Mouse (Mus musculus): ENCODE measurements at regions not wholly inside any gene's neighbourhood (a gene's known extent, or its start where the extent isn't known, plus 50 kb on each side); places are given as distances from the start of the nearest gene placed in this dataset.

- no peak for DNase-seq
Observed at GRCm38 (mm10) chr1:163650577-163651180, 74.4 kb downstream of the Mettl11b start.

GRCm38 (mm10) chr1:163642091-163642490 lies 82.9 kb downstream of the Mettl11b start:
- DNase-seq: no peak

GRCm38 (mm10) chr1:163640527-163641228 lies 84.4 kb downstream of the Mettl11b start:
- no peak for DNase-seq

GRCm38 (mm10) chr1:163630291-163630812 lies 94.7 kb downstream of the Mettl11b start:
- DNase-seq: no peak

GRCm38 (mm10) chr1:163624887-163625286 lies 100.1 kb downstream of the Mettl11b start:
- no peak for DNase-seq

GRCm38 (mm10) chr1:163621293-163621692 lies 103.7 kb downstream of the Mettl11b start:
- no peak for DNase-seq

- DNase-seq: no peak
Observed at GRCm38 (mm10) chr1:163619831-163620230, 105.2 kb downstream of the Mettl11b start.

- no peak for DNase-seq
Observed at GRCm38 (mm10) chr1:163618132-163618531, 106.9 kb downstream of the Mettl11b start.

- no peak for DNase-seq
Observed at GRCm38 (mm10) chr1:163616596-163616995, 108.4 kb downstream of the Mettl11b start.

- no peak for DNase-seq
Observed at GRCm38 (mm10) chr1:163608429-163608828, 116.6 kb downstream of the Mettl11b start.

GRCm38 (mm10) chr1:163607701-163608100 lies 117.3 kb downstream of the Mettl11b start:
- DNase-seq: no peak

GRCm38 (mm10) chr1:163599926-163600890 lies 124.8 kb downstream of the Mettl11b start:
- DNase-seq: no peak

- no peak for DNase-seq
Observed at GRCm38 (mm10) chr1:163576411-163576810, 148.6 kb downstream of the Mettl11b start.

GRCm38 (mm10) chr1:163575593-163575992 lies 149.4 kb downstream of the Mettl11b start:
- DNase-seq: no peak

GRCm38 (mm10) chr1:163574409-163575161 lies 150.4 kb downstream of the Mettl11b start:
- no peak for DNase-seq

- no peak for DNase-seq
Observed at GRCm38 (mm10) chr1:163573533-163573932, 151.5 kb downstream of the Mettl11b start.

GRCm38 (mm10) chr1:163563791-163564190 lies 160.3 kb upstream of the Gorab start:
- DNase-seq: no peak

- no peak for DNase-seq
Observed at GRCm38 (mm10) chr1:163563064-163563463, 159.6 kb upstream of the Gorab start.

GRCm38 (mm10) chr1:163562166-163562733 lies 158.8 kb upstream of the Gorab start:
- no peak for DNase-seq

GRCm38 (mm10) chr1:163561016-163561415 lies 157.5 kb upstream of the Gorab start:
- DNase-seq: no peak

- no peak for DNase-seq
Observed at GRCm38 (mm10) chr1:163560276-163560943, 156.9 kb upstream of the Gorab start.
